Mouse (Mus musculus) heart, embryonic 11.5 days (tissue): Measurements from ENCODE around the gene Trex2. TPM values are rescaled to one million over a fixed set of nuclear protein-coding genes. Genes with fewer than 3 reads are reported as not detected.

ENCODE experiments used
- ATAC-seq: fragments of 200-750 bp; cut with Nextera tagmentation; replicated peaks from 2 replicates; pipeline ENCODE4 v1.8.0; 2017; ENCODE audit warnings: moderate library complexity; ENCODE audit not compliant: insufficient number of reproducible peaks, low FRiP score, low TSS enrichment
- H3K27ac ChIP-seq: fragments of 300-500 bp; sonication (generic); 2 replicates; pipeline ENCODE4 v1.5.1; 2014; ENCODE audit warnings: mild to moderate bottlenecking, low read depth, low read length
- H3K27me3 ChIP-seq: fragments of 300-500 bp; sonication (generic); 2 replicates; pipeline ENCODE4 v1.6.1; 2014; ENCODE audit warnings: mild to moderate bottlenecking, low read length, mixed read lengths; ENCODE audit not compliant: control insufficient read depth, insufficient read depth
- H3K36me3 ChIP-seq: fragments of 300-500 bp; sonication (generic); 2 replicates; pipeline ENCODE4 v1.6.1; 2014; ENCODE audit warnings: mild to moderate bottlenecking, low read length, moderate library complexity, mixed read lengths; ENCODE audit not compliant: control insufficient read depth, insufficient read depth
- H3K4me1 ChIP-seq: fragments of 300-500 bp; sonication (generic); 2 replicates; pipeline ENCODE4 v1.6.1; 2014; ENCODE audit warnings: low read length; ENCODE audit not compliant: control insufficient read depth, insufficient read depth
- H3K4me2 ChIP-seq: fragments of 300-500 bp; sonication (generic); 2 replicates; pipeline ENCODE4 v1.6.1; 2014; ENCODE audit warnings: mild to moderate bottlenecking, moderate library complexity
- H3K4me3 ChIP-seq: fragments of 300-500 bp; sonication (generic); 2 replicates; pipeline ENCODE4 v1.5.1; 2014; ENCODE audit warnings: low read depth, low read length
- H3K9ac ChIP-seq: fragments of 300-500 bp; sonication (generic); 2 replicates; pipeline ENCODE4 v1.6.1; 2014; ENCODE audit warnings: mild to moderate bottlenecking, low read depth, low read length, moderate library complexity
- H3K9me3 ChIP-seq: fragments of 300-500 bp; sonication (generic); replicated peaks from 2 replicates; pipeline ENCODE4 v1.6.1; 2016; ENCODE audit warnings: low read length; ENCODE audit not compliant: control insufficient read depth
- WGBS: fragments of 180-500 bp; shearing (Covaris S2); extraction: QIAGEN DNeasy Blood & Tissue Kit; methylation state at CpG from one replicate; pipeline ENCODE4 v1.1.7; 2014; ENCODE audit not compliant: insufficient replicate concordance; 5-methylcytosine and 5-hydroxymethylcytosine counted together
- polyA plus RNA-seq: library from polyadenylated mRNA; unstranded; fragments of >200 nt; fragmentation: Nextera tagmentation; extraction: Ambion mirVana; gene quantifications from 2 replicates; pipeline ENCODE4 v1.2.1, GENCODE M21; 2014

Trex2 gene
- polyA plus RNA-seq: not detected in 2 replicates

- no peaks in the 10 kb centered on the region for H3K9me3 ChIP-seq
- no peaks in the 10 kb centered on the region; the same call in 1 of the 2 replicates for H3K27me3 ChIP-seq
- no peak for ATAC-seq
- 75% methylated on average over 11 of the region's 11 CpGs for WGBS
- no peak within 1 kb of the TSS for H3K4me2 ChIP-seq
- H3K9ac ChIP-seq: no peak within 1 kb of the TSS
- H3K36me3 ChIP-seq: peaks cover 3% of the 10 kb centered on the region; the same call in 1 of the 2 replicates
- H3K4me1 ChIP-seq: 0 out of 2 replicates have a peak, but pooled peaks cover 2% of the 10 kb centered on the region
- H3K4me3 ChIP-seq: no peak within 1 kb of the TSS
- no peak within 1 kb of the TSS for H3K27ac ChIP-seq
Measured at GRCm38 (mm10) chrX:73435252-73435651, at the start of gene Trex2. TSS of gene Trex2 (minus strand) at chrX:73435344.

DNA sequence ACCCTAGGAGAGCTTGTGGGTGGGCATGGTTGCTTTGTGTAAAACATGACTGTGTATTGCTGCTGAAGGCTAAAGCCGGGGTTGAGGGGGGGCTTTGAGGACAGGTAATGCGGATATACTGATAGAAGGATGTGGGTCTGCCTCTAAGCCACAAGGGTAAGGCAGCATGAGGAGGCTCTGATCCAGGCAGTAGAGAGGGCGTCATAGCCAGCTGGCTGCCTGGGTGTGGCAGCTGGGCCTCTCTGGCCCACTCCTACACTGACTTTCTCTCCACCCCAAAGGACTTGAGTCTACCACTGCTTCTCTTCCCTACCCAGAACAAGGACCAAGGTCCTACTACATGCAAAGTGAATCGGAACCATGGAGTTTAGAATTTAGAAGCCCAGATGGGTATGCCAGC is 49.7 kb upstream of the Trex2 start:
- H3K27me3 ChIP-seq: peaks cover 18% of the 10 kb centered on the region
- no peak for ATAC-seq
- H3K4me3 ChIP-seq: peak overlapping the region; percentile 36; the same call in 1 of the 2 replicates
- H3K9ac ChIP-seq: no peak overlapping the region
- WGBS: 76% methylated on average over 4 of the region's 4 CpGs
- H3K9me3 ChIP-seq: no peaks in the 10 kb centered on the region
- H3K27ac ChIP-seq: no peak overlapping the region
- H3K36me3 ChIP-seq: no peaks in the 10 kb centered on the region
- peak overlapping the region; percentile 56 for H3K4me2 ChIP-seq
- H3K4me1 ChIP-seq: no peaks in the 10 kb centered on the region

GRCm38 (mm10) chrX:73484076-73484475 is 48.9 kb upstream of the Trex2 start:
- H3K9ac ChIP-seq: peak overlapping the region; percentile 40
- H3K27ac ChIP-seq: 0 out of 2 replicates have a peak overlapping the region, but pooled peaks have one; percentile 24

GRCm38 (mm10) chrX:73483484-73483810 is 48.3 kb upstream of the Trex2 start, which contains the start of gene Bgn:
TSS of gene Bgn (plus strand) at chrX:73483602.
- Histone ChIP-seq H3K4me2 (peak within 1 kb of the TSS; percentile 56), H3K27me3 (peaks cover 27% of the 10 kb centered on the region), H3K4me3 (peak within 1 kb of the TSS; percentile 36), H3K36me3 (no peaks in the 10 kb centered on the region), H3K27ac (peak within 1 kb of the TSS; percentile 73), H3K4me1 (no peaks in the 10 kb centered on the region), H3K9me3 (no peaks in the 10 kb centered on the region), H3K9ac (peak within 1 kb of the TSS; percentile 40)
- ATAC-seq: 0 out of 2 replicates have a peak, but pooled peaks have one; percentile 66
- whole genome bisulfite sequencing: 28% methylated on average over 8 of the region's 14 CpGs

More at GRCm38 (mm10) chrX:73484076-73484475, 48.9 kb upstream of the Trex2 start:
- peak overlapping the region; percentile 56 for H3K4me2 ChIP-seq
- H3K36me3 ChIP-seq: no peaks in the 10 kb centered on the region
- no peaks in the 10 kb centered on the region for H3K4me1 ChIP-seq
- ATAC-seq: no peak
- WGBS: 39% methylated on average over 1 of the region's 1 CpGs
- H3K4me3 ChIP-seq: peak overlapping the region; percentile 36
- H3K9me3 ChIP-seq: no peaks in the 10 kb centered on the region
- peaks cover 25% of the 10 kb centered on the region for H3K27me3 ChIP-seq

DNA sequence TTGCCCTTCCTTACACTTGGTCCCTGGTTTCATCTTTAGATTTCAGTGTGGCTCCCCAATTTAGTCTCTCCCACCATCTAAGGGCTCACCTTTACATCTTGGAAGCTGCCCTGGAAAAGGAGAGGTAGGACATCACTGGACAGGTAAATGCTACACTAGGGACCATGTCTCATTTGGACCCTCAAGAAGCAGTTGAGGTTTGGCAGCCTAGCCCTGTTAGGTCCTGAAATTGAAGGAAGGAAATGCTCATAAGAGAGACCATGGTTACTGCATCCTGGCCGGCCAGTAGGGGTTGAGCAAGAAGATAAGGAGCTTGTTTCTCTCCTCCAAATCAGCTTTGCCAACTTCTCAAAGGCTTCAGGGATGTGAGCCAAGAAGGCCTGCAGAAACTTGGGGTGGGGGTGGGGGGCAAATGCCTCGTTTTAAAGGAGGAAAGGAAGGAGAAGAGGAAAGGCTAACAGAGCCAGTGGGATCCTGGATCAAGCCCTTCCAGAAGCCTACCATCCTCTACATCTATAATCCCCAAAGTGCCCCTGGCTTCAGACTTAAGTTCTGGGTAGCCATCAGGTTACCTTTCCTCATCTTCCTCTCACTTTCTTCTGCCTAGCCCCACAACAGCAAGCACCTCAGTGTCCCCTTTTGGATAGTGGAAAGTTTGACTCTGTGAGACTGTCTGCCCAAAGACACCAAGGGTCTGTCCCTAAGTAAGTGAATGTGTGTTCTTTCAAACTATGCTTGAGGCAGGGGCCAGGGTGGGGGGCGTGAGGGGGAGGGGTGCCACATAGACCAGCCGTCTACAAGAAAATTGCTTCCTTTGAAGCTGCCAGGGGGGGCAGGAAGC is 47.7 kb upstream of the Trex2 start:
- Histone ChIP-seq H3K9me3 (no peaks in the 10 kb centered on the region), H3K4me2 (peak overlapping the region; percentile 56), H3K27ac (peak overlapping the region; percentile 73), H3K4me1 (no peaks in the 10 kb centered on the region), H3K27me3 (peaks cover 29% of the 10 kb centered on the region), H3K9ac (0 out of 2 replicates have a peak overlapping the region, but pooled peaks have one; percentile 5), H3K4me3 (no peak overlapping the region), H3K36me3 (no peaks in the 10 kb centered on the region)
- ATAC-seq: no peak
- WGBS: 42% methylated on average over 3 of the region's 4 CpGs

DNA sequence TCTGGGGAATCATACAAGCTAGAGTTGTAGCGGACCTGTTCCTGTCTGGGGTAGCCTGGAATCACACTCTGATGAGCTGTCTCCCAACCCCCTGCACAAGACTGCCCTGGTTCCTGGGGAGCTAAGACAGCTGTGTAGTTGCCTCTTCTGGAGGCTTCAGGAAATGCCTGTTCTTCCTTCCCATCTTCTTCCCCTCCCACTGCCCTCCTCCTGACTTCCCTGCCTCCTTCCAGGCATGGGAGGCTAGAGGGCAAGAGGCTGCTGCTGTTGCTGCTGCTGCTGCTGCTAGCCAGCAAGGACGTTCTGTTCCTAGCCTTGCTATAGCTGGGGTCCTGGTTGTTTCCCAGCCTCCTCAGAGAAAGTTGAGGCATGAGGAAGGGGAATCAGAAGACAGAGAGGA is 45.2 kb upstream of the Trex2 start:
- Histone ChIP-seq H3K9ac (no peak overlapping the region), H3K4me1 (no peaks in the 10 kb centered on the region; the same call in 1 of the 2 replicates), H3K27ac (no peak overlapping the region), H3K27me3 (peaks cover 25% of the 10 kb centered on the region), H3K4me2 (no peak overlapping the region), H3K4me3 (no peak overlapping the region), H3K36me3 (no peaks in the 10 kb centered on the region), H3K9me3 (no peaks in the 10 kb centered on the region)
- ATAC-seq: no peak
- WGBS: 39% methylated on average over 2 of the region's 2 CpGs

DNA sequence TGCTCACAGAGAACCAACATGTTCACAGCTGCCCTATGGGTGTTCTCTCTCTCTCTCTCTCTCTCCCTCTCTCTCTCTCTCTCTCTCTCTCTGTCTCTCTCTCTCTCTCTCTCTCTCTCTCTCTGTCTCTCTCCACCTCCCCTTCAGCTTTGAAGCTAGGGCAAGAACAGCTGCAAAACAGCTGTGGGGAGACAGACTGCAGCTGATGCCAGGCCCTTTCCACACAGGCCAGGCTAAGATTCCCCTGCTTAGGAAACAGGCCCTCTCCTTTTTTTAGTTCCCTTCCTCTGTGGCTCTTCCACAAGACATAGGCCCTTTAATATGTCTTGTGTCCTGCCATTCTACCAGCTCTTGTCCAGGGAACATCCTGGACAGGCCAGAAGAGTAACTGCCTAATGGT is 44.5 kb upstream of the Trex2 start:
- Histone ChIP-seq H3K9me3 (no peaks in the 10 kb centered on the region), H3K4me1 (peaks cover 2% of the 10 kb centered on the region; the same call in 1 of the 2 replicates), H3K4me2 (no peak overlapping the region), H3K4me3 (no peak overlapping the region), H3K9ac (no peak overlapping the region), H3K27me3 (peaks cover 25% of the 10 kb centered on the region), H3K36me3 (no peaks in the 10 kb centered on the region), H3K27ac (no peak overlapping the region)
- ATAC-seq: no peak

- Histone ChIP-seq H3K4me2 (no peak overlapping the region), H3K36me3 (no peaks in the 10 kb centered on the region), H3K4me3 (no peak overlapping the region), H3K27ac (no peak overlapping the region), H3K4me1 (peaks cover 2% of the 10 kb centered on the region; the same call in 1 of the 2 replicates), H3K27me3 (peaks cover 13% of the 10 kb centered on the region), H3K9me3 (no peaks in the 10 kb centered on the region), H3K9ac (no peak overlapping the region)
- WGBS: 60% methylated on average over 2 of the region's 2 CpGs
- ATAC-seq: no peak
Measured at GRCm38 (mm10) chrX:73477500-73477899, 42.4 kb upstream of the Trex2 start.
